Mouse (Mus musculus): ENCODE measurements at regions not wholly inside any gene's neighbourhood (a gene's known extent, or its start where the extent isn't known, plus 50 kb on each side); places are given as distances from the start of the nearest gene placed in this dataset.

GRCm38 (mm10) chr15:24911866-24912265 is 501.7 kb downstream of the Basp1 start:
- TF ChIP-seq CTCF (IDR thresholded peaks at IDR 0.05) (no peak), POLR2A (IDR thresholded peaks at IDR 0.05; ENCODE audit: insufficient read depth, low read depth, low read length) (no peak), EP300 (IDR thresholded peaks at IDR 0.05; ENCODE audit: insufficient read depth, low read depth, low read length) (no peak)
